Mouse (Mus musculus): Measurements from ENCODE around the gene Sin3a. TPM values are rescaled to one million over a fixed set of nuclear protein-coding genes. Genes with fewer than 3 reads are reported as not detected.

Gene Sin3a
- total RNA-seq (2021), result 10 to 100 TPM; 27.3 to 29.7 TPM
- long read RNA-seq, experiment 1, full-length matches to known transcripts, result 1 of 13 reads
- long read RNA-seq, experiment 1, partial matches to known transcripts, result 4 of 13 reads
- long read RNA-seq, experiment 1, other reads (novel, unspliced or antisense), result 8 of 13 reads
- long read RNA-seq, experiment 2, full-length matches to known transcripts, result 3 of 14 reads
- long read RNA-seq, experiment 2, partial matches to known transcripts, result 6 of 14 reads
- long read RNA-seq, experiment 2, other reads (novel, unspliced or antisense), result 5 of 14 reads

GRCm38 (mm10) chr9:57071801-57072351 lies at the start of gene Sin3a:
TSS of gene Sin3a (plus strand) at chr9:57072040.
- DNase-seq (ENCODE audit: low spot score in 2 of 2), result peak; percentile 76 to 80

GRCm38 (mm10) chr9:57031756-57032155 lies 40.1 kb upstream of the Sin3a start:
- no peak for DNase-seq (ENCODE audit: low spot score in 2 of 2)

GRCm38 (mm10) chr9:57056237-57056636 lies 15.6 kb upstream of the Sin3a start:
- peak in 1 of 2 experiments; percentile 64 for DNase-seq (ENCODE audit: low spot score in 2 of 2)

- no peak for DNase-seq (ENCODE audit: low spot score in 2 of 2)
Measured at GRCm38 (mm10) chr9:57064164-57064563, 7.7 kb upstream of the Sin3a start.

- DNase-seq (ENCODE audit: low spot score in 2 of 2), result no peak
Measured at GRCm38 (mm10) chr9:57068266-57068665, 3.6 kb upstream of the Sin3a start.

GRCm38 (mm10) chr9:57070262-57070661 lies 1.6 kb upstream of the Sin3a start:
- no peak for DNase-seq (ENCODE audit: low spot score in 2 of 2)

GRCm38 (mm10) chr9:57070800-57071545 lies 867 bp upstream of the Sin3a start:
- no peak for DNase-seq (ENCODE audit: low spot score in 2 of 2)

GRCm38 (mm10) chr9:57072526-57072988 lies 717 bp downstream of the Sin3a start:
- DNase-seq (ENCODE audit: low spot score in 2 of 2), result no peak

- peak; percentile 94 to 100 for DNase-seq (ENCODE audit: low spot score in 2 of 2)
Measured at GRCm38 (mm10) chr9:57072989-57073789, 1.3 kb downstream of the Sin3a start.

GRCm38 (mm10) chr9:57073790-57074094 lies 1.9 kb downstream of the Sin3a start:
- no peak for DNase-seq (ENCODE audit: low spot score in 2 of 2)

GRCm38 (mm10) chr9:57074171-57074821 lies 2.5 kb downstream of the Sin3a start:
- DNase-seq (ENCODE audit: low spot score in 2 of 2), result peak; percentile 16 to 31

- DNase-seq (ENCODE audit: low spot score in 2 of 2), result no peak
Measured at GRCm38 (mm10) chr9:57074822-57075603, 3.2 kb downstream of the Sin3a start.

- peak; percentile 97 to 99 for DNase-seq (ENCODE audit: low spot score in 2 of 2)
Measured at GRCm38 (mm10) chr9:57075681-57076381, 4.0 kb downstream of the Sin3a start.

- DNase-seq (ENCODE audit: low spot score in 2 of 2), result peak; percentile 87 to 89
Measured at GRCm38 (mm10) chr9:57076701-57077660, 5.1 kb downstream of the Sin3a start.

GRCm38 (mm10) chr9:57082236-57082635 lies 10.4 kb downstream of the Sin3a start:
- no peak for DNase-seq (ENCODE audit: low spot score in 2 of 2)

GRCm38 (mm10) chr9:57117261-57117755 lies 45.5 kb downstream of the Sin3a start:
- no peak for DNase-seq (ENCODE audit: low spot score in 2 of 2)

GRCm38 (mm10) chr9:57129641-57130040 lies 57.8 kb downstream of the Sin3a start:
- no peak for DNase-seq (ENCODE audit: low spot score in 2 of 2)
